Mouse (Mus musculus) cerebellum, adult 9-11 months (tissue): ENCODE measurements around the gene Slc39a1.

Source experiments
- DNase-seq: peaks from one replicate; pipeline ENCODE4 v3.0.0; 2022

Gene Slc39a1

GRCm38 (mm10) chr3:90241669-90242358, 6.2 kb upstream of the Slc39a1 start:
- no peak for DNase-seq

DNA sequence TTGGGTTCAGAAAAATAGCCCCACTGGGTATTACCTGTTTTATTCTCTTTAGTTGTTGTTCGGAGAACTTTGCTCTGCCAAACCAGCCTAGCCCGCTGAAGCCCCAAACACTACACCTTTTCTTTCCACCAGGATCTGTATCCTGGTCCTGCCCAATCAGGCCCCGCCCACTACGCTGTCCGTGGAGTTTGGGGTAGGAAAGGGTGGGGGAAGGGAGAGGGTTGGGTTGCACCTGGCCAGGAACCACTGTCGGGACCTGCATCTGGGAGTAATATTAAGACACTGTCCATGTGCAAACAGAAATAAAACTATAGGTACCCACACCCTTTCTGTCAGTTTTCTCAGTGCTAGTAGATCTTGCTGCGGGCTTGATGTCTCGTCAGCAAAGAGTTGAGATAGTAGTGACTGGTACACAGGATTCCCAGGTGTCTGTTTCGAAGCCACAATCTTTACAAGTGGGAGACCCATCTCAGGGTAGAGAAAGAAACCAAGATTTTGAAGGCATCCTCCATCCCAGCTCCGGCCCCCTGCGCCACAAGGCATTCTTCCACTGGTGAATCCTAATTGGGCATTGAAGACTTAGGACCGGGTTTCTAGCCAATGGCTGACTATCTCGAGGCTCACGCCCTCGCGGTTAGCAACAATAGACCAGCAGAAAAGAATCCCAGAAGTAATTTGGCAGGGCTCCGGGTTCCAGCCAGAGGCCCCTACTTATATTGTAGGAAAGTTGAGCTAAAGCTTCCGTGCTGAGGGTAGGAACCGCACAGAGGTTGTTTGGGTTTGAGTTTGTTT, 4.8 kb upstream of the Slc39a1 start, which contains the start of gene Creb3l4:
Creb3l4 (minus strand) TSS at position 529 of the 792 bp plus-strand sequence.
- DNase-seq, result no peak

- no peak for DNase-seq
These were observed 2.6 kb upstream of the Slc39a1 start for GRCm38 (mm10) chr3:90245406-90245805.

DNA sequence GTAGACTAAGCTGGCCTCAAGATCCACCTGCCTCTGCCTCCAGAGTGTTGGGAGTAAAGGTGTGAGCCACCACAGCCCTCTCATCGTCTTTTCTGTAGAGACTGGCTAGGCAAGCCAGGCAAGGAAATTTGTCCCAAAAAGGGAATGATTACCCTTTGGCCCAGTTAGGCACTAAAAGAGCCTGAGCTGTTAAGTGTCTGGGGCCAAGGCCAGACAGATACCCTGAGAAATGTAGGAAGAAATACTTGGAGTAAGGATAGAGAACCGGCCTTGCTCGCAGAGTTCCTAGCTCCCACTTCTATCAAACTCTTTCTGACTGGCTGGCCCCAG, 377 bp upstream of the Slc39a1 start:
- DNase-seq, result no peak

GRCm38 (mm10) chr3:90248746-90249100, 751 bp downstream of the Slc39a1 start:
- peak; percentile 62 for DNase-seq

DNA sequence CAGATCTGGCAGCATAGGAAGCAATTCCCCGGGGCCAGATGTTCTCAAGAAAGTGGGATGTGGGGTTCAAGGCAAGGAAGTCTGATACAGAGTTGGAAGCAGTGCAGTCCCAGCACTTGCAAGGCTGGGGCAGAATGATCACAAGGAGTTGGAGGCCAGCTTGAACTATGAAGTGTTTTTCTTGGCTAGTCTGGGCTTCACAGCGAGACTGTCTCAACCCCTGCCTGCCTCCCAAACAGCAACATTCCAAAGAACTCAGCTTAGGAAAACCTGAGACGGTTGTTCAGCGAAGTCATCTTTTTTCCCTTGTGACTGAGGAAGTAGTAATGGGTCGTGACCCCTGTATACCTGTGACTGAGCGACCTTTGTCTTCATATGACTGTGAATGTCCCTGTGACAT, 2.8 kb downstream of the Slc39a1 start:
- peak; percentile 29 for DNase-seq

- peak; percentile 38 for DNase-seq
These were observed 3.8 kb downstream of the Slc39a1 start for GRCm38 (mm10) chr3:90251731-90252226.

- peak; percentile 67 for DNase-seq
These were observed 4.7 kb downstream of the Slc39a1 start for GRCm38 (mm10) chr3:90252659-90253058.

DNA sequence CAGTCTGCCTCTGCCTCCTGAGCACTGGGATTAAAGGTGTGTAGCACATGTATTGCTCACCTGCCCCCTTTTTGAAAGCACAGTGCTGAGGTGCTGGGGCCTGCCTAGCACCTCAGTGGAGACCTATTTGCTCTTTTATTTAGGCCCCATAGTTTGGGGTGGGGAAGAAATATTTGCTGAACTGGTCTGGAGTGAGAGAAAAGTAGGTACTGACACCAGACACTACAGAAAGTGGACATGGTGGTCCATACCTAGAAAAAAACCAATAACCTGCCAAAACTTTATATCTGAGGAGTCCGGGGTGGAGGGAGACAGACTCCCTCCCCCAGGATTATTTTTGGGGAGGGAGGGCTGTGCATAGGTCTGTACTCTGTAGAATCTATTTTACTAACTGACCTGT, 5.2 kb downstream of the Slc39a1 start:
- peak; percentile 57 for DNase-seq

DNA sequence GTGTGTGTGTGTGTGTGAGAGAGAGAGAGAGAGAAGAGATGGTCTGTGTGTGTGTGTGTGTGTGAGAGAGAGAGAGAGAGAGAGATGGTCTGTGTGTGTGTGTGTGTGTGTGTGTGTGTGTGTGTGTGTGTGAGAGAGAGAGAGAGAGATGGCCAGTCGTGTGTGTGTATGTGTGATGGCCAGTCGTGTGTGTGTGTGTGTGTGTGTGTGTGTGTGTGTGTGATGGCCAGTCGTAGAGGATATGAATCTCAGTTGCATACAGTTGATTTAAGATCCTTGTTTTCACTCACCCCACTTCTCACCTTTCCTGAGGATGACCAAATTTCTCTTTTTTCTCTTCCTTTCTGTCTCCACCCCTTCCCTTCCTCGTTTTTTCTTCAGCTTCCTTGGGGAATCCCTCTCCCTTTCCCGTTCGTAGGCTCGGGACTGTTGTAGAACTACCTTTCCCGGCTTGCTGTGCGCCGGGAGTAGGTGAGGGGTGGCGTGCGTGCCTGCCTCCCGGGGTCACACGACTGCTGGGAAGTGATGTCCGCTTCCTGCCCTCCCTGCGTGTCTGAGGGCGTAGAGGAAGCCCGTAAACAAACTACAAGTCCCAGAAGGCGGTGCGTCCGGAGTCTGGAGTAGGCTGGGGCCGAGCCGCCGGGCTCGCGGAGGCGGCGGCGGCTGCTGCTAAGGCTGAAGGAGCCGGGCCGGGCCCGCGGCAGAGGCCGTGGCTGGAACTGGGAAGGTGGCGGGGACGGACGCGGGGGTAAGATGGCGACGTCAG, 5.9 kb downstream of the Slc39a1 start, which contains the start of gene Crtc2:
Crtc2 (plus strand) TSS at position 511 of the 766 bp plus-strand sequence.
- peak; percentile 99 for DNase-seq

- DNase-seq, result no peak
These were observed 6.6 kb downstream of the Slc39a1 start for GRCm38 (mm10) chr3:90254419-90255193.

DNA sequence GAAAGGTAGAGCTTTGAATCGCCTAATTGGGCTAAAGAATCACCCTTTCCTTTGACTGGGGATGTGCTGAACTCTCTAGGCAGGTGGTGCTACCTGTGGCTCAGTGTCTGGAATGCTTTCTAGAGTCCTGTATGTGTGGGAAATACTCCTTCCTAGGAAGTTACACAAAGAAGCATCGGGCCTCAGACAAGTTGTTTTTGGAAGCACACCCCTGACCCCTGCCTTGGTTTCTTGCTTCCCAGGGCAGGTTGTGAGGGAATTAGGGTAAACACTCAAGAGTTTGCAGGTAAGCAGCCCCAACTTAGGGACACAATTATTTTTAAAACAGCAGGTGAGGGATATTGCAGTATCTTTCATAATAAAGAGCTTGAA, 7.2 kb downstream of the Slc39a1 start:
- peak; percentile 50 for DNase-seq

DNA sequence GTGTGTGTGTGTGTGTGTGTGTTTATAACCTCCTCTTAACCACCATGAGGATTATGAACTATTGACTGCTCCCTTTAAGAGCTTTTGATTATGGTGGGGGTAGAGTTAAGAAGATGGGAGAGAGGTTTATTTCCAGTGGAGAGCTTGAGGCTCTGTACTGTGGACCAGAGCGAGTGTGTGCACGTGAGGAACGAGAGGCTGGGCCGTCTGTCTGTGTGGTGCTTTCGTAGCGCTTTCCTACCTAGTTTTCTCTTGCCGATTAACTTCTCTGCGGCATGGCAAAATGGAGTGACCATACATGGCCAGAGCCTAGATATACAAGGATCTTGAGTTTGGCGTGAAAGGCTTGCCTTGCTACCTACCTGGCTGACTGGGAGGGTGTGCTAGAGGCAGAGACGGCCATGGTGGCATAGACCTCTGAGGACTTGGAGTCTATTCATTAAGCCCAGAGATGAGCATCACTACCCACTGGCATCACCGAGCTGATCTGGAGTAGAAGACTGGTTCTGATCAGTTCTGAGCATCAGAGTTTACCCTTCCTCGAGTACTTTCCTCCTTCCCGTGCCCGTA, 7.9 kb downstream of the Slc39a1 start:
- DNase-seq, result peak; percentile 47

GRCm38 (mm10) chr3:90256731-90257530, 9.0 kb downstream of the Slc39a1 start:
- DNase-seq, result peak; percentile 96

DNA sequence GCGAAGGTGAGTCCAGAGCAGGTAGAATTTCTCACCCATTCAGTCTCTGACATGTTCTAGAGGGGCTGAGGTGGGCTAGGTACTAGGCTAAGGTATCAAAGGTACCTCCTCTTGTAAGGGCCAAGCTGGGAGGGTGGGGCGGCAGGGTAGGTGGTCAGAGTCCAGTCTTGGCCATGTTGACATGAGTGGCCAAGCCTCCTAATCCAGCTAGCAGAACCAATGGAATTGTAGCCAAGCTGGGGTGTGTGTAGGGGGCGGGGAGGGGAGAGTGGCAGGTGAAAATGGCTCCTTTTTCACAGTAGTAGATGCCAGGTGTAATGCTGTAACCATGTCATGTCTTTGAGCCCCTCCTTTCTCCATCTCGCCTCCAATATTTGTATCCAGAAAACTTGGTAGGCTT, 10.5 kb downstream of the Slc39a1 start:
- DNase-seq, result peak; percentile 44

DNA sequence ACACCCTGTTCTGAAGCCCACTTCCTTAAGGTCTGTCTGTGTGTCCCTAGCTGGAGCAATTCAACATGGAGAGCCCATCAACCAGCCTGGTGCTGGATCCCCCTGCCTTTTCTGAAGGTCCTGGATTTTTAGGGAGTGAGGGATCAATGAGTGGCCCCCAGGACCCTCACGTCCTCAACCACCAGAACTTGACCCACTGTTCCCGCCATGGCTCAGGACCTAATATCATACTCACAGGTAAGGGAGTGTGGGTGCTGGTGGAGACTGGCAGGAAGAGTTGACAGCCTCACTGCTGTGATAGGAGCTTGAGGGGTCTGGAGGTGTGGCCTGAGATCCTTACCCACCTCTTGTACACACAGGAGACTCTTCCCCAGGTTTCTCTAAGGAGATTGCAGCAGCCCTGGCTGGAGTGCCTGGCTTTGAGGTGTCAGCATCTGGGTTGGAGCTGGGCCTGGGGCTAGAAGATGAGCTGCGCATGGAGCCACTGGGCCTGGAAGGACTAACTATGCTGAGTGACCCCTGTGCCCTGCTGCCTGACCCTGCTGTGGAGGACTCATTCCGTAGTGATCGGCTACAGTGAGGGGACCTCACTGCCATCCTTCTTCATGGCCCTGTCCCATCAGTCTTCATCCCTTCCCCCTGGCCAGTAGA, 15.3 kb downstream of the Slc39a1 start:
- DNase-seq, result peak; percentile 40

- DNase-seq, result no peak
These were observed 16.7 kb downstream of the Slc39a1 start for GRCm38 (mm10) chr3:90264687-90265033.

DNA sequence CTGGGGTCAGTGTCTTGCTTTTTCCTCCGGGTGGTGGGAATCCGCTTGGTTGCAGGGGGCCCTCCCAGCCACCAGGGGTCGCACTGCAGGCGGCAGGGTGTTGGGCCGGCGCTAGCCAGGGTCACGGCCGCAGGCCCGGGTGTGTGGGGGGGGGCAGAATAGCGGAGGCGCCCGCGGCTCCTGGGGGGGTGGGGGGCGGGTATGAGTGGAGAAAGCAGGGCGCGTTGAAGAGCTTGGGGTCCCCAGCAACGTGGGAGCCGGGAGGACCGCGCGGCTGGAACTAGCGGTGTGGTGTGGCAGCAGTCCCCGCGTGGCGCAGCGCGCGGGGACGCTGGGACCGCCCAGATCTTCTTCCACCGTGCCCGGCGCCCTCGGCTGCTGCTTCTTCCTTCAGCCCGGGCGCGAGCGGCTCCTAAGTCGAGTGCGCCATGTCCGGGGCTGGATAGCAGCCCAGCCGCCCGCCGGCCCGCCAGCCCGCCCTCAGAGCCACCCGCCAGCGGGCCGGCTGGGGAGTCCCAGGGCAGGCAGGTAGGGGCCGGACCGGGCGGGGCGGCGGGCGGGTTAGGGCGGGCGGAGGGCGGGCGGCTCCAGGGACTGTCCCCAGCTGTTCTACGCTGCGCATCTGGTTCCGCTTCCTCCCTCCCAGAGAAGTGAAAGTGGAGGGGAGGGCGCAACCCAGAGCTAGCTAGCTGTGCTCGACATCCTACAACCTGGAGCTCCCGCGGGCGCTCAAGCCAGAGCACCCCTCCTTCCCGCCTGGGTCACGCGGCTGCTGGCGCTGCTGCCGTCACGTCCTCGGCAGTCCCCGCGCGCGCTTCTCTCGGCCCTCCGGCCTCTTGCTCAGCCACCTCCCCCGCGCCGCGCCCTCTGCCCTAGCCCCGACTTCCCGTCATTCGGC, 17.3 kb downstream of the Slc39a1 start, which contains the start of gene Dennd4b:
Dennd4b (plus strand) TSS at position 152 of the 898 bp plus-strand sequence.
- peak; percentile 93 for DNase-seq

DNA sequence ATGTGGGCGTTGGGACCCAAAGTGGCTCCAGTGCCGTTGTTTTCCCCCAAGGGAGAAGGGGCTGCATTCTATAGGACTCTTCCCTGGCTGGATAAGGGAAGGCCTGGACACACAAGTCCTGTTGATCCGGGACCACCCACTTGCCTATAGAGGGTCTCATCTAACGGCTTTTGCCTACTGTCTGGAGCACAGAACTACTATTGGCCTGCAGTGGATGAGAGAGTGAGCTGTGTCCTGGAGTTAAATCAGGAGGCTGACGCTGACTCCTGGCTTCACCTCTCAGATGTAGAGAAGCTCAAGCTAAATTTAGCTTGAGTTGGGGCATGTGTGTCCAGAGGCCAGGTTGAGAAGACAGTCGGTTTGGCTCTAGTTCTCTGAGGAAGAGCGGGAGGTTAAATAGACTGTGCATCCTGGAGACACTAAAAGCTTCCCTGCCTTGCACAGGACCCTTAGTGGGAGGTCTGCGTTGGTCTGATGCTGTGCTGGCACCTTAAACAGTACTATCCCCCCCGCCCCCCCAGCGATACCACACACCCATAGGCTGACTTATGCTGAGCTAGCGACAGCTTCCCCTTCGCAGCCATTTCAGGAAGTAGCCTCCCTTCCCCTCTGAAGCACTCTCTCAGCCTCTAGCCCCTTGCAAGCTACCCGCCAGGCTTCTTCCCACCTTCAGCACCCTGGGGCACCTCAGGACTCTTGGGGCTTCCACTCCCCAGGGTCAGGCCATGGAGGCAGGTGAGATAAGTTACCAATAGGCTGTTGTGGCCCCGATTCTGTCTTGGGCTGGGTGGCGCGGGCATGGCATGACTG, 18.2 kb downstream of the Slc39a1 start:
- DNase-seq, result peak; percentile 63
